Mouse (Mus musculus): ENCODE data around the gene Nat8f7.
"Not testable (repeated sequence)": the region's sequence is repeated elsewhere in the genome, so short reads cannot be mapped to it uniquely, and the experiment has no call there.

Nat8f7 gene

GRCm38 (mm10) chr6:85713105-85713504, at the start of gene Nat8f7:
TSS of gene Nat8f7 (minus strand) at chr6:85713205.
- in situ Hi-C loops (cut with MboI; ENCODE audit: low sequenced_read_pairs): not testable (repeated sequence)

DNA sequence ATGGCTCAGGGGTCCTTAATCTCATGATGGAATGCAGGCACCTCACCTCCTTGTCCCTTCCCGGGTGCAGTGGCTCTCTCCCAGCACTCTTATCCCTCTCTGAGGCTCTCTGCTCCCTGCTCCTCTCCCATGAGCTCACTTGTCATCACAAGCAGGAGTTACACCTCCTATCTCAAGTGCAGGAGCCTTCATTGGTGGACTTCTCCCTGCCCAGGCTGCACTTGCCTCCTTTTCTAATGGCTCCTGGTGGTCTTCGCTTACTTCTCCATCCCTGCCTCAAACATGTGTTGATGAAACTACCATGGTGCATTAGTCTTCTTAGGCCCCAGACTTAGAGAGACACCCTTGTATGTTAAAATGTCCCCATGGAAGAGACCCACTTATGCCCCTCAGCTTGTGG, 49.7 kb upstream of the Nat8f7 start:
- in situ Hi-C loops (cut with MboI; ENCODE audit: low sequenced_read_pairs): not testable (repeated sequence)

DNA sequence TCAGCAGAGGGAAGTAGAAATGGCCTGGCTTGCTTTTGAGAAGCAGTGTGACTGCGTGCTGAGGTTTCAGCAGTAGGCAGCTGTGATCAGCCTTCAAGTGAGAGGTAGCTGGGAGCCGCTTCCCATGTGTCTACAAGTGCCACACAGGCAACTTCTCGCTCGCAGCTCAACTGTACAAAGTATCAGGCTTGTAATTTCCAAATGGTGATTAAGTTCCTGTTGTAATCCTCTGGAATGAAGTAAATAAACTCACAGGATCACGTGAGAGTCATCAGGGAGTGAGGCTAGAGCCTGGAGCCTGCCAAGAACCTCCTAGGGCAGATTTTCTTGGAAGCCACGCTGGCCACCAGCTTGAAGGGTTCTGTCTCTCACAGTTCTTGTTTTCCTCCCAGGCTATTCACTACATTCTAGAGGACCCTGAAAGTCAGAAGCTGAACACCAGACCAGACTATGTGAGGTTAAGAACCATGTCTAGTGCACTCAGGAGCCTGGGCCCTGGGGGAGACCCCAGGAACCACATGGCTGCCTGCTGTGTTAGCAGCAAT, 42.8 kb upstream of the Nat8f7 start:
- in situ Hi-C loops (cut with MboI; ENCODE audit: low sequenced_read_pairs): not testable (repeated sequence)

DNA sequence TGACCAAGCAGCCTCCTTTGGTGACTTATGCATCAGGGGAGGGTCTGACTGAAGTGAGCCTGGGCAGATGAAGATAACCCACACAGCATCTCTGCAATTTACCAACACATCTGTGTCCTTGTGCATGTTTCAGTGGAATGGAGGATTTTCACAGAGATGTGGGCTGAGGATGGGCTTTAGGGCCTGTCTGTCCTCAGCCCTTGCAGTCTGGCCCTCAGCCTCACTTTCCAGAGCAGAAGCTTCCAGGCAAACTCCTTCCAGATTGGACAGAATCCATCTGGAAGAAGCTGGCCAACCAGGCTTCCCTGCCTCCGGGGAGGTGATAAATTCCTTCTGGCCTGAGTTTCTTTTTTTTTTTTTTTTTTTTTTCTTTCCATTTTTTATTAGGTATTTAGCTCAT, 3.4 kb downstream of the Nat8f7 start:
- in situ Hi-C loops (cut with MboI; ENCODE audit: low sequenced_read_pairs): not testable (repeated sequence)

DNA sequence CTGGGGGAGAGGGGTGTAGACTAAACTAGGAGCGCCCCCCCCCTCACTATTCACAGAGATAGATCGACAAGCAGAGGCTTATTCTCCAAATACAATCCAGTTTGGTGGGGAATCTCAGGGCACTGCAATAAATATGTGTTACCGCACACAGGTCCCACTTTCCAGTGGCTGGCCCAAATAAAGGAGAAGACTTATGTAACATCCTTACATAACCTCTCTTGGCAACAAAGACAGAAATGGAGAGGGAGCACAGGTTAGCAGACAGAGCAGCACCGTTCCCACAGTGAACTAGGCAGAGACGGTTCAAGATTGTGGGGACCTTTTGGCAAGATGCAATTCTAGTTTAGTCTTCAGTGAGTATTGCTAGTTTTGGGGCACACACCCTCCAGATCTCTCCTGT, 3.8 kb downstream of the Nat8f7 start:
- in situ Hi-C loops (cut with MboI; ENCODE audit: low sequenced_read_pairs): not testable (repeated sequence)

DNA sequence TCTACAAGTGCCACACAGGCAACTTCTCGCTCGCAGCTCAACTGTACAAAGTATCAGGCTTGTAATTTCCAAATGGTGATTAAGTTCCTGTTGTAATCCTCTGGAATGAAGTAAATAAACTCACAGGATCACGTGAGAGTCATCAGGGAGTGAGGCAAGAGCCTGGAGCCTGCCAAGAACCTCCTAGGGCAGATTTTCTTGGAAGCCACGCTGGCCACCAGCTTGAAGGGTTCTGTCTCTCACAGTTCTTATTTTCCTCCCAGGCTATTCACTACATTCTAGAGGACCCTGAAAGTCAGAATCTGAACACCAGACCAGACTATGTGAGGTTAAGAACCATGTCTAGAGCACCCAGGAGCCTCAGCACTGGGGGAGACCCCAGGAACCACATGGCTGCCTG, 11.1 kb downstream of the Nat8f7 start:
- in situ Hi-C loops (cut with MboI; ENCODE audit: low sequenced_read_pairs): not testable (repeated sequence)
